Comparison of ENCODE assay signal across 18 mouse cellular contexts in the genomic region with DNA sequence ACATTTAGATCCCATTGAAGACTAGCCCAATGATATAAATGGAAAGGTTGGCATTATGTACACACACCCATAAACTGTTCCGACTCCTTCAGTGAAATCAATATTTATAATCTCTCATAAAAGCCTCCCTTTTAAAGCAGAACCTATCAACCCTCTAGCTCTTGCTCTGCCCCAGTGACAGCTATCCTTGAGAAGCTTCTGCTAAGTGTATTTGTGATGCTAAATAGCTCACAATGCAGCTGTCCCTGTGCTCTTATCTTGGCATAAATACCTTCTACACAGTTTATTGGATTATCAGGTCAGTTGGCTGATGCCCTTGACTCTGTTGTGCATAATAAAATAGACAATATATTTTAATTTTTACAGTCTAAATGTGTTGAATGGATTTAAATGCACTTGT.
DNase-seq lines count a peak whose midpoint lies in the region; ATAC-seq lines count a peak whose summit lies in the region.
"Had no signal": no experiment of that assay in that cellular context is flagged by ENCODE, and none has a peak within 500 bp of the region (broad histone marks: within the 10 kb centered on the region; RNA-seq: fewer than 3 reads in every experiment).

No protein-coding gene starts in this region.

- no peak overlapping the region for H3K9ac ChIP-seq in forebrain, embryonic 14.5 days (ENCODE audit: low read length)
- no peak overlapping the region for H3K9ac ChIP-seq in midbrain, embryonic 15.5 days
- H3K9ac ChIP-seq: embryonic facial prominence, embryonic 13.5 days; heart, embryonic 12.5 days; hindbrain, embryonic 14.5 days had no signal

- 65% methylated on average over 1 of the region's 1 CpGs for WGBS in forebrain, embryonic 14.5 days
- WGBS in forebrain, embryonic 10.5 days: 79% methylated on average over 1 of the region's 1 CpGs
- 9% methylated on average over 1 of the region's 1 CpGs for WGBS in midbrain, embryonic 15.5 days

- H3K27ac ChIP-seq in forebrain, embryonic 14.5 days (ENCODE audit: low read depth, low read length): no peak overlapping the region
- H3K27ac ChIP-seq in forebrain, embryonic 10.5 days: no peak overlapping the region
- H3K27ac ChIP-seq in midbrain, embryonic 15.5 days: no peak overlapping the region; the same call in 1 of the 2 replicates
- H3K27ac ChIP-seq: embryonic facial prominence, embryonic 13.5 days; gastrocnemius, adult 2 months; hindbrain, embryonic 10.5 days; hindbrain, embryonic 14.5 days had no signal

- H3K27me3 ChIP-seq in forebrain, embryonic 14.5 days (replicated peaks; ENCODE audit: control insufficient read depth, insufficient read depth, low read length): no peaks in the 10 kb centered on the region
- H3K27me3 ChIP-seq in forebrain, embryonic 10.5 days (ENCODE audit: poor library complexity, severe bottlenecking): no peaks in the 10 kb centered on the region
- H3K27me3 ChIP-seq in midbrain, embryonic 15.5 days (replicated peaks): no peaks in the 10 kb centered on the region
- H3K27me3 ChIP-seq: CH12.LX; embryonic facial prominence, embryonic 13.5 days; heart, embryonic 12.5 days had no signal

- peak; percentile 11 for DNase-seq in forebrain, embryonic 14.5 days (ENCODE audit: low spot score)
- DNase-seq in forebrain, embryonic 10.5 days (ENCODE audit: extremely low spot score, low spot score): no peak
- peak; percentile 15 for DNase-seq in retina, postnatal 1 day
- no peak for DNase-seq in retina, embryonic 14.5 days (ENCODE audit: low spot score)
- no peak for DNase-seq in embryo, embryonic 9.5 days (ENCODE audit: extremely low spot score)
- DNase-seq: adrenal gland, postnatal 14 days; cerebellum, adult 18-20 months; cerebellum, postnatal 14 days; gastrocnemius, adult 2 months; gastrocnemius, postnatal 25 days had no signal

- H3K9me3 ChIP-seq in forebrain, embryonic 14.5 days (replicated peaks; ENCODE audit: control insufficient read depth, low read length): no peaks in the 10 kb centered on the region
- no peaks in the 10 kb centered on the region for H3K9me3 ChIP-seq in forebrain, embryonic 10.5 days
- H3K9me3 ChIP-seq in midbrain, embryonic 15.5 days: no peaks in the 10 kb centered on the region
- H3K9me3 ChIP-seq: embryonic facial prominence, embryonic 13.5 days; heart, embryonic 12.5 days; hindbrain, embryonic 10.5 days had no signal

- no peak overlapping the region for H3K4me2 ChIP-seq in forebrain, embryonic 14.5 days (ENCODE audit: low read length)
- H3K4me2 ChIP-seq in midbrain, embryonic 15.5 days: no peak overlapping the region
- H3K4me2 ChIP-seq: embryonic facial prominence, embryonic 13.5 days; heart, embryonic 12.5 days; hindbrain, embryonic 14.5 days had no signal

- peak; percentile 50; the same call in 1 of the 2 replicates for ATAC-seq in forebrain, embryonic 14.5 days
- ATAC-seq in midbrain, embryonic 15.5 days (replicated peaks): peak; percentile 81; the same call in 1 of the 2 replicates
- ATAC-seq: activated CD4-positive, CD25-positive, alpha-beta regulatory T cell, adult 4 months; Patski had no signal

- no peak overlapping the region for H3K4me3 ChIP-seq in forebrain, embryonic 14.5 days (ENCODE audit: low read depth, low read length)
- no peak overlapping the region for H3K4me3 ChIP-seq in forebrain, embryonic 10.5 days
- H3K4me3 ChIP-seq in midbrain, embryonic 15.5 days: no peak overlapping the region
- H3K4me3 ChIP-seq: embryonic facial prominence, embryonic 13.5 days; gastrocnemius, adult 2 months; heart, embryonic 12.5 days; hindbrain, embryonic 10.5 days had no signal

- H3K36me3 ChIP-seq in forebrain, embryonic 14.5 days (ENCODE audit: control insufficient read depth, insufficient read depth, low read length): no peaks in the 10 kb centered on the region
- no peaks in the 10 kb centered on the region for H3K36me3 ChIP-seq in forebrain, embryonic 10.5 days (replicated peaks)
- no peaks in the 10 kb centered on the region for H3K36me3 ChIP-seq in midbrain, embryonic 15.5 days (replicated peaks)
- H3K36me3 ChIP-seq: embryonic facial prominence, embryonic 13.5 days; heart, embryonic 12.5 days; hindbrain, embryonic 10.5 days had no signal

- no peaks in the 10 kb centered on the region for H3K4me1 ChIP-seq in forebrain, embryonic 14.5 days (ENCODE audit: control insufficient read depth, insufficient read depth, low read length)
- peaks cover 17% of the 10 kb centered on the region for H3K4me1 ChIP-seq in forebrain, embryonic 10.5 days
- H3K4me1 ChIP-seq in midbrain, embryonic 15.5 days: peaks cover 6% of the 10 kb centered on the region; the same call in 1 of the 2 replicates
- H3K4me1 ChIP-seq: embryonic facial prominence, embryonic 13.5 days; heart, embryonic 12.5 days had no signal

Comparison
In these comparisons a context has a peak if more than half of its experiments do, and no peak if none do; other contexts are left out.
1. DNase-seq: peak in forebrain, embryonic 14.5 days (single experiment) and retina, postnatal 1 day (single experiment); none in forebrain, embryonic 10.5 days (single experiment), retina, embryonic 14.5 days (single experiment) and embryo, embryonic 9.5 days (single experiment).